Mouse (Mus musculus) kidney, postnatal 25 days (tissue): ENCODE measurements around the gene Lgsn.

Experiments used
- DNase-seq, 2 experiments: peaks; one replicate each; pipeline ENCODE4 v3.0.0; 2021; ENCODE audit warnings: mixed read lengths in 2 of 2

Lgsn gene

DNA sequence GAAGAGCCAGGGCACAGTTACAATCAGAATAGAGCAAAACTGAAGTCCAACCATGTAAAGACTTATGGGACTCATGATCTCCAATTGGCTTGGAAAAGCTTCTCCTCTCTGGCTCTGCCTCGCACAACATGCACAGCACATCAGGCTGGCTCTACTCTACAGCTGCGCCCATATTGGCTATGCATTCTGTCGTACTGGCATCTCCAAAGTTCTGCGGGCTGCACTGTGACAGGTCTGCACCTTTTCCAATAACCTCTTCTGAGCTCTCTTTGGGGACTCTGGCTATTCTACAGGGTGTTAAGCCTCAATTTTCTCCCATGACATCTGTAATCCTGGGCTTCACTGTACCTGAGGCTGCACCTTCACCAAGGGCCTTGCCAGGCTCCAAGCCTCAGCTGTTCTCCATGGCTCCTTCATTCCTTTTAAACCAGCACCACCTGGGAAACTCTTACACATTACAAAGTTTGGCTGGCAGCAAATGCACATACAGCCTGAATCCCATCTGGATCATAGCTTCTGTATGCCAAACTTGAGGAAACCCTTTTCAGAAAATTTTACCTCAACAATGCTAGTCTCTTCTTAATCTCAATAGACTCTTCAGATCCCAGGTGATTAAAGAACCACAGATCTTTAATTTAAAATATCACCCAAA, 44.5 kb downstream of the Lgsn start:
- DNase-seq: no peak

GRCm38 (mm10) chr1:31222564-31222963, 46.4 kb downstream of the Lgsn start, which contains the start of the genes 4931428L18Rik and Pih1d3:
4931428L18Rik (minus strand) TSS chr1:31222684.
Pih1d3 (plus strand) TSS chr1:31222838.
- DNase-seq: no peak

DNA sequence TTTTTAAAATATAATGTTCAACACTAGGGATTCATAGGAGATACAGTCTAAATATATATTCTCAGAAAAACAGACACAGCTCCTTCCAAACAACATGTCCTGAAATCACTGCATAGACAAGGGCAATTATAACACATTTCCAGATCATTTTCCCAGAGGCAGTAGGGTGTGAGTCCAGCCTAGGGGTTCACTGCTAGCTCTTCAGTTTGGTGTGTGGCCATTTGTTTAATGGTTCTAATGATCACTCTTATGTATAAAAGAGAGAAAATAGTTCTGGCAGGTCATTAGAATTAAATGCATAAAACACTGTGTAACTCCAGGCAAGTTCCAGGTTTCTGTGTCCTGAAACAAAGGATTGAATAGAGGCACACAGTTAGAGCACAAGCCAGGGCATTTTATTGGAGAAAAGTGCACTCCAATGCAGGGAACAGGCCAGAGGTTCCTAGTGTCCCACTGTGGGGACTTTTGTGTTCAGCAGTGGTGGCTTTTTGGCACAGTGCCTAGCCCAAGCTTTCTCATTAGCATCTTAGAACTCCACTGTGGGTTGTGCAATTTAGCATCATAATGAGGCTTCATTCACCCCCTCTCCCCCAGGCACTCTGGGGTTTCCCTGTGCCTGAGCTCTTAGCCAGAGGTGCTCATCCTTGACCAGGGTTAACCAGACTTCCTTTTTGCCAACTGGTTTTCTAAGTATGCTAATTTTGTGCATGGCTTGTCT, 57.3 kb downstream of the Lgsn start:
- DNase-seq: peak; percentile 44 to 66
